Mouse (Mus musculus) retina, postnatal 1 day (tissue): ENCODE measurements at regions not wholly inside any gene's neighbourhood (a gene's known extent, or its start where the extent isn't known, plus 50 kb on each side); places are given as distances from the start of the nearest gene placed in this dataset.

Source experiments
- DNase-seq: peaks from one replicate; pipeline ENCODE4 v3.0.0-alpha.2; 2012

DNA sequence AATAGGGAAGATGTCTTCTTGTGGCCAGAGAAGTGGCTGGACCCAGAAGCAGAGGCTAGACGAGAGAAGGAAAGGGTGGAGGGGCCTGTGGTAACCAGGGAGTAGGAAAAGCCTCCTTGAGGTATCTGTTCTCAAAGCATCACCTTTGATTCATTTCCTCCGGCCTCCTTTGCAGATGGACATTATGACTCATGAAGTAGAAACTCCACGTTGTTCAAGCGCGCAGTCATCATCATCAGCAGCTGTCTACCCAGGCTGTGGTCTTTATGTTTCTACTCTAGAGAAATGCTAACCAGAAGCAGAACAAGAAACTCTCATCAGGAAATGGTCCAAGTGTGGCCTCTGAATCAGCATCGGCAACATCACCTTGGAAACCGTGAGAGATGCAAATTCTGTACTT is 50.3 kb upstream of the Acpp start:
- DNase-seq, result no peak
